Mouse (Mus musculus) kidney, adult 9 months (tissue): ENCODE measurements around the gene Ppdpf.
"Not testable (repeated sequence)": the region's sequence is repeated elsewhere in the genome, so short reads cannot be mapped to it uniquely, and the experiment has no call there.

Experiments
- DNase-seq: peaks from one replicate; pipeline ENCODE4 v3.0.0; 2022

The Ppdpf gene

GRCm38 (mm10) chr2:181159771-181160170 lies 27.3 kb upstream of the Ppdpf start:
- DNase-seq, result no peak

DNA sequence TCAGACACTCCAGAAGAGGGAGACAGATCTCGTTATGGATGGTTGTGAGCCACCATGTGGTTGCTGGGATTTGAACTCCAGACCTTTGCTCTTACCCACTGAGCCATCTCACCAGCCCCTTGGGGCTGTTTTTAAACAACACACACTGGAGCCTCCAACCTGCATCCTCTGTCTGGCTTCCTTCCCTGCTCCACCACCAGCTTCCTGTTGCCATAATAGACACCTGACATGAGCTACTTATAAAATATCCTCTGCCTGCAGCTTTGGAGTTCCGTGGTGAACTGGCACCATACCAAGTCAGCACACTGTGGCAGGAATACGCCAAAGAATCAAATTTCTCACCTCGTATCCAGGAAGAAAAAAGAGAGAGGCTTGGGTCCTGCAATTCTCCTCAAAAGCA lies 26.2 kb upstream of the Ppdpf start:
- no peak for DNase-seq

DNA sequence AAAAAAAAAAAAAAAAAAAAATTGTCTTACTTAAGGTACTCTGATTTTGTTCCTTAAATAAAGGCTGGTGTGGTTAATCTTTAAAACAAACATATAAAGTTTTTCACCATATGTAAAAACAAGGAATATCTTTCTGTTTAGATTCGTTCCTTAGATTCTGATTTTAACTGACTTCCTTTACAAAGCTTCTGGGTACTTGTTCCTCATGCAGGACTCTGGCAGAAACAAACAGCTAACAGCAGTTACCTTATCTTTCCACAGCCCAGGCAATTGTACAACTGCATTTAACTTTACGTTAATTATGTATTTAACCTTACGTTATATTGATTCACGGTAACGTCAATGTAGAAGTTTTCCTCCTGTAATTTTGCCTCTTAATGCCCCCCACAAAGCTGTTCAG lies 20.6 kb upstream of the Ppdpf start:
- DNase-seq, result no peak

DNA sequence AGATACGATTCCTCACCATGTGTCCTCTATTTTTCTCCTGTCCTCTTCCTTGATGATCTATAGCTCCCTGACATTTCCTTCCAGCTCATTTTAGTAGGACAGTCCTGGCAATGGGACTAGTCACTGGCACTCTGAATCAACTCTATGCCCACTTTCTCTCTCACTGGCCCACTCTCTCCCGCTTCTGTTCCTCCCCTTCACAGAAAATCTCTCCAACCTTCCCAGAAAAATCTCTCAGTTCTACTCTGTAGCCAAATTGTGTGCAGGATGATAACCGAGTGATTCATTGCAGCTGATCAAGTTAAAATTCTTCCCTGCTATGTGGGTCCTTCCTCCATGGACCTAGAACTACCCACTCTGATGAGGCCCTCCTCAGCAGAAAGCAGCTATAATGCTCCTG lies 12.4 kb upstream of the Ppdpf start:
- no peak for DNase-seq

GRCm38 (mm10) chr2:181178015-181178414 lies 9.0 kb upstream of the Ppdpf start:
- no peak for DNase-seq

DNA sequence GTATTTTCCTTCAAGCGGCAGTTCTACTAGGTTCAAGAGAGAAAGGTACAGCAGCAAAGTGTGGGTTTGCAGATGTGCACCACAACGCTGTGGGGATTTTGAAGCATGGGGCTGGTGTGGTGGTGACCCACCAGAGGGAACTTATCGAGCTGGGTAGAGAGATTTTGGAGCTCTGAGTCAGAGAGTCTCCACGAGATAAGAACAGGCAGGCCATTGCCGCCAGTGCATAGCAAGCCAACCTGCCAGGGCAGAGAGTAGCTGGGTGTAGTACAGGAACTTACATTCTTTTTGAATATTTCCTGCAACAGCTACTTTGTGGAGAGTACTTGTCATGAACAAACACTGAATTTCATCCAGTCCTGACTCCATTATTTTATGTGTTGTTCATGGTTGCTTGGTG lies 8.6 kb upstream of the Ppdpf start:
- DNase-seq, result no peak

DNA sequence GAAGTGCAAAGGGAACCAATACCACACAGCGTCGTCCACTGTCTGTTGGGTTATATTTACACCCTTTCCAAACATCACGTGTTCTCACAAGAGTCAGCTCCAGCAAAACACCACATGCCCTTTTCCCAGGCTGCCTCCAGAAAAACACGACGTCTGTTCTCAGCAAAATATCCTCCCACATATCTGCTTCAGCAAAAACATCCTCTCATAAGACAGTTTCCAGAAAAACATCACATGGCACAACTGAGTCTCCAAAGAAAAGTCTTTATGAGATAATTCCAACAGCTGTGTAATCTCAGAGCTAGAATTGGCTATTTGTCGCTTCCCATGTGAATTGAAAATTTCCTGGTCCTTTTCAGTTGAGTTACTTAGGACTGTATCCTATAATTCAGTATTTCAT lies 6.1 kb upstream of the Ppdpf start:
- DNase-seq, result no peak

DNA sequence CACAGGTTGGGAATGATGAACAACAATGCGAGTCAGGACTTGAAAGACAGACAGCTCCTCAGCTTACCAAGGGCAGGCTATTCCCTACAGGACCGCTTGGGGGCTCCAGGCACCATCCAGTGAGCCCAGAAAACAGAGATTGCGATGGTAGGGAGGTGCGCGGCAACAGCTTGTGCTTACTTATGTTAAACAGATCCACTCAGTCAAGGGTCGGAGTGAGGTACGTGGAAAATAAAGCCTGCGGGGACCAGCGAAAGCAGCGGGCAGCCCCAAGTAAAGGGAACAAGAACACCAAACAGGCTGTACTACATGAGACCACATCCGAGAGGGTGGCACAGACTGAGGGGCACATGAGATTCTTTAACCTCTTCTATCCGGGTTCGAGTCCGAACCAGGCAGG lies 412 bp upstream of the Ppdpf start:
- peak; percentile 92 for DNase-seq

DNA sequence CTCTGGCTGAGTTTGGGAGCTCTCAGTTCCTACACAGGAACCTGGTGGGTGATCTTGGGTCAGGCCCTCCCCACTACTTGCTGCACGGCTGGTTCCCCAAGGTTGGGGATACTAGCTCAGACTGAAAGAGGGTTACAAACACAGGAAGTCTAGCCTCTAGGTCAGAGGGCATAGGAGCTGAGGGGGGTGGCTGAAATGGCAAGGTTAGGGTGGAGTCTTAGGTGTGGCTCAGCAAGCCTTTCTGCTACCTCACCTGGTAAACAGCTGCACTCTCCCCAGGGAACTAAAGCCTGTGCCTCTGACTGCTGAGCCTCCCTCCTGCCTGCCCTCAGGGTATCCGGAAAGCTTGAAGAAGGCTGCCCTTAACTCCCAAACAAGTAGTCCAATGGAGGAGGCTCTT lies 1.6 kb downstream of the Ppdpf start:
- DNase-seq, result peak; percentile 27

- no peak for DNase-seq
These were observed 2.3 kb downstream of the Ppdpf start for GRCm38 (mm10) chr2:181189321-181189720.

DNA sequence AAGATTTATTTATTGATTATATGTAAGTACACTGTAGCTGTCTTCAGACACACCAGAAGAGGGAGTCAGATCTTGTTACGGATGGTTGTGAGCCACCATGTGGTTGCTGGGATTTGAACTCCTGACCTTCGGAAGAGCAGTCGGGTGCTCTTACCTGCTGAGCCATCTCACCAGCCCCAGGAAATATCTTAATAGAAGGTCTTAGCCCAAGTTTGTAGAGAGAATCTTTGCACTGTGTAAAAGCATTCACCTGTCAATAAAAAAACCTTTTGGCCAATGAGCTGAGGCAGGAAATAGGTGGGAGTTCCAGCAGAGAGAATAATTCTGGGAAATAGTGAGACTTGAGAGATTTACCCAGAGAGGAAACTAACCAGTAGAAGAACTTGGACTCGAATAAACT lies 4.3 kb downstream of the Ppdpf start:
- not testable (repeated sequence) for DNase-seq

- no peak for DNase-seq
These were observed 4.9 kb downstream of the Ppdpf start for GRCm38 (mm10) chr2:181191936-181192335.

DNA sequence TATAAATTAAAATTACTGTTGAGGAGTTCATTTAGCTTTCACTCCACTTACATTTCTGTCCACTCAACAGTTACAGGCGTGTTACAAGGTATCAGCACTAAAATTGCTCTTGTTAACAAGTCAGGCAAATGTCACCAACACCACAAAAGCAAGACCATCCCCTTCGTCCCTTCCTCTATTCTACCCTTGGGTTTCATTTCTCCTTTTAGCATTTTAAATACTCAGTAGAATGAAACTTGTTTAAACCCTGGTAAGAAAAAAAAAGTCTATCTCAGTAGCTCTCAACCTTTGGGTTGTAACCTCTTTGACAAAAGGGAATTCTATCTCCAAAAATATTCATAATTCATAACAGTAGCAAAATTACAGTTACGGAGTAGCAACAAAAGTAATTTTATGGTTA lies 6.0 kb downstream of the Ppdpf start:
- no peak for DNase-seq

DNA sequence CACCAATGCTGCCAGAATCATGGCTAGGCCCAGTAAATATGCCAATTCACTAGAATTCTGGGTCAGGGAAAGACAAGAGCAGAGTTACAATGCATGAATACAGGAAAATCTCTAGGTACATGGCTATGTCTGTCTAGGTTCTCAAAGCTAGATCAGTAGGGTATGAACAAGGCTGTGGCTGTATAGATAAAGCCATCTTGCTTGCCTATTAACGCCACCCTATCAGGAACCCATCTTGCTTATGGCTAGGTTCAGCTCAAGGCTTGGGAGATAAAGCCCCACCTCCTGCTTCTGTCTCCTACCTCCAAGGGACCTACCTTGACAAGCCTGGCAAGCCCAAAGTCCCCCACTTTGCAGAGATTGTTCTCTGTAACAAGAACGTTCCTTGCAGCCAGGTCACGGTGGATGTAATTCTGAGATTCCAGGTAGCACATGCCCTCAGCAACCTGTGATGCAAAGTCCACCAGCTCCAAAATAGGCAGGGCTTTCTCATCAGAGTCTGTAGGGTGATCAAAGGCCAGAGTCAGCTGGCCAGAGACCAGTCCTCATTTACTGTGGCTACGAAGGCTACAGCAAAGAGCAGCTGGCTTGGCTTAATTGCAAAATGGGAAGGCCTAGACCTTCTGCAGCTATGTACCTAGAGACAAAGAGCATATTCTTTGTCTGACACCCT lies 9.7 kb downstream of the Ppdpf start:
- peak; percentile 80 for DNase-seq

- DNase-seq, result no peak
These were observed 14.6 kb downstream of the Ppdpf start for GRCm38 (mm10) chr2:181201606-181202005.

GRCm38 (mm10) chr2:181202422-181202821 lies 15.4 kb downstream of the Ppdpf start, which contains the start of gene Ptk6:
Ptk6 (minus strand) TSS chr2:181202789.
- no peak for DNase-seq

- no peak for DNase-seq
These were observed 15.8 kb downstream of the Ppdpf start for GRCm38 (mm10) chr2:181202886-181203285.

DNA sequence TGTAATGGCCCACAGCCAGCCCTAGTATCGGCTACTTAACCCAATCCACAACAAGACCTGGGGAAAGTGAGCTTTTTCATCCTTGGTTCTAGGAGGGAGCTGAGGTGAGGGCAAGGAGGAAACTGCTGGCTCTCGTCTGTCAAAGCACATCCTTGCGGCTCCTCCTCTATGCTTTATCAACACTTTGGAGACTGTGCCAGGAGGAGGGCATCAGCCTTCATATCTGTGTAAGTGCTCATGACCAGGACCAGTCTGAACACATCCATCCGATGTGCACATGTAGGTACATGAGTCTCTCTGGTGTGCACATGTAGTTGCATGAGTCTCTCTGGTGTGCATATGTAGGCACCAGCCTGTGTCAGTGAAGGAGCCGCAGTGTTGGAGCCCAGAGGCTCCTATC lies 18.6 kb downstream of the Ppdpf start:
- no peak for DNase-seq

DNA sequence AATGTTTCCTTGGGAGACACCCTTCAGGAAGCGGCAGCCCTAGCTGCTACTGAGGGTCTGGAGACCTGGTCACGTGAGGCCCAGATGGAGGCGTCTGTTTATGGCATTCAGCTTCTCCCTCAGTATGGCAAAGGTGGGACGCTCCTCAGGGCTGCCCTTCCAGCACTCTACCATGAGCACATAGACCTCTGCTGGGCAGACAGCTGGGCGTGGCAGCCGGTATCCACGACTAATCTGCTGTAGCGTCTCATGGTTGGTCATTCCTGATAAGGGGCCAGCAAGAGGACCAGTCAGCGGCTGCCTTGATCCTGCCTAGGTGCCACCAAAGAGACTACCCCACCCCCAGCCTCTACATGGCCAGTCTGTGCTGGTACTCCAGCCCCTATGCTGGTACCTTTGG lies 19.1 kb downstream of the Ppdpf start:
- no peak for DNase-seq

GRCm38 (mm10) chr2:181212389-181213020 lies 25.5 kb downstream of the Ppdpf start:
- no peak for DNase-seq

DNA sequence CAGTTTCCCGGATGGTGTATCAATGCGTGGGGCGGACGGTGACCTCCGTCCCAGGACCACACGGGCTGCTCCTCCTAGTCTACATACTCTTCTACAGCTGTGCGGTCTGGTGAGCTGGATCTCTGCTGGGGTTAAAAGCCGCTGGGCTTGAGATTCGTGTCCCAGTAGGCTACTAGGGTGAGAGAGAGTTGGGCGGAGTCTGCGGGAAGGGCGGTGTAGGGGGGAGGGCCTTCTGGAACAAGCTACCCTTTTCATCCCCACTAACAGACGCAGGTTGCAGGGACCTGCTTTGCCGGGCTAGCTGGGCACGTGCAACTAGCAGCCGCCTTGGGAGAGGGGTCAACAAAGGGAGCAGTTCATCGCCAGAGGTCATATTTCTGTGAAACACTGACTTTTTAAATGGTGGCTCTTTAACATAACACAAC lies 26.0 kb downstream of the Ppdpf start, which contains the start of gene Srms:
Gene Srms, minus strand, starts transcription at position 165 of the 425 bp plus-strand sequence.
- DNase-seq, result peak; percentile 59

DNA sequence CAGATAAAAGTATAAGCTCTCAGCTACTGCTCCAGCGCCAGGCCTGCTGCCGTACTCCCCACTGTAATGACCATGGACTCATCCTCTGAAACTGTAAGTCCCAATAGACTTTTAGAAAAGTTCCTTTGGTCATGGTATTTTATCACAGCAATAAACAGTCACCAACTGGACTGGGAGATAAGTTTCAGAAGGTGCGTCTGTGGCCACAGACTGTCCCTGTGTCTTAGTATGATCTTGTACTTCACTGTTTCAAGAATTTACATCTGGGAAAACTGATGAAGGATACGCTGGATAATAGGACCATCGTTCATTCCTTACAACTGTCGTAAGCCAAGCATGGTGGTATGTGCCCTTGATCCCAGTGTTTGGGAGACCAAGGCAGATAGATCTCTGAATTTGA lies 29.0 kb downstream of the Ppdpf start:
- no peak for DNase-seq

- DNase-seq, result no peak
These were observed 31.9 kb downstream of the Ppdpf start for GRCm38 (mm10) chr2:181218881-181219485.

- peak; percentile 85 for DNase-seq
These were observed 32.6 kb downstream of the Ppdpf start, which contains the start of gene Fndc11 for GRCm38 (mm10) chr2:181219538-181220216. Fndc11 (plus strand) TSS chr2:181220013.
